Mouse (Mus musculus) c-Kit-positive CD71-positive TER-119-negative erythroid progenitor cells, embryonic 14.5 days (primary cell): ENCODE data around the gene BC005624.

ENCODE experiments used
- DNase-seq: peaks from one replicate; pipeline ENCODE4 v3.0.0-alpha.2; 2013; ENCODE audit warnings: low read depth

Gene BC005624

GRCm38 (mm10) chr2:30928893-30929482 lies 53.0 kb downstream of the BC005624 start:
- peak; percentile 63 for DNase-seq

GRCm38 (mm10) chr2:30927844-30928628 lies 54.0 kb downstream of the BC005624 start:
- DNase-seq, result peak; percentile 73

GRCm38 (mm10) chr2:30927151-30927781 lies 54.7 kb downstream of the BC005624 start:
- DNase-seq, result no peak

GRCm38 (mm10) chr2:30926381-30926780 lies 55.6 kb downstream of the BC005624 start:
- no peak for DNase-seq

- DNase-seq, result no peak
Observed at GRCm38 (mm10) chr2:30925181-30925580, 56.8 kb downstream of the BC005624 start.

- no peak for DNase-seq
Observed at GRCm38 (mm10) chr2:30923099-30923498, 58.9 kb downstream of the BC005624 start.
